Mouse (Mus musculus): ENCODE results near the gene Gpr1.

- TF ChIP-seq POLR2A (IDR thresholded peaks at IDR 0.05; ENCODE audit: low read depth, low read length) (no peak), CTCF (IDR thresholded peaks at IDR 0.05; ENCODE audit: extremely low read depth, insufficient read depth, insufficient read length, insufficient replicate concordance) (no peak)
Measured at GRCm38 (mm10) chr1:63259271-63259830, 45.0 kb upstream of the Gpr1 start.

All from spleen, adult 2 months (tissue).